Mouse (Mus musculus) CH12F3 (cell line): Measurements from ENCODE around the gene Rgs17.
"Not testable (repeated sequence)": the region's sequence is repeated elsewhere in the genome, so short reads cannot be mapped to it uniquely, and the experiment has no call there.

Experiments
- in situ Hi-C: fragments of 300-500 bp; cut with MboI; formaldehyde crosslinking; loops from 2 replicates; pipeline ENCODE4 v1.14.3; 2020; ENCODE audit warnings: low sequenced_read_pairs

Gene Rgs17

GRCm38 (mm10) chr10:5922294-5922828 lies at the start of gene Rgs17:
Gene Rgs17, minus strand, starts transcription at chr10:5922400.
- in situ Hi-C loops = no loop called here

DNA sequence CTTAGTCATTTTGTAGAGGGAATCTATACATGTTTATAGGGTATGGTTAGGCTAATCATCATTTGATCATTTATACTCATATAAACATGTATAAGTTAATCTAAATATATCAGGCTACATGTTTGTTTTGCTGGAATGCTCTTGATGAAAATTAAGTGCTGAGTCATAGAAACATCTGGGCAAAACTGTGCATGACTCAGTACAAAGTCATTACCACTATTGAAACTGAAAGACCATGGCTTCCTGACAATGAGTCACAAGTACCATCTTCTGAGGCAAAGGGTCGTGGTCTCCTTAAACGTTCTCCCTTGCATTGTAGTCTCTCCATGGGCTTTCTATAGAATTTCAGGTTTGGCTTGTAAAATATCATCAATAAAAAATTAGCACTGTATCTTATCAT lies 45.5 kb upstream of the Rgs17 start:
- in situ Hi-C loops = no loop called here

GRCm38 (mm10) chr10:5953787-5954186 lies 31.6 kb upstream of the Rgs17 start:
- in situ Hi-C loops = not testable (repeated sequence)

DNA sequence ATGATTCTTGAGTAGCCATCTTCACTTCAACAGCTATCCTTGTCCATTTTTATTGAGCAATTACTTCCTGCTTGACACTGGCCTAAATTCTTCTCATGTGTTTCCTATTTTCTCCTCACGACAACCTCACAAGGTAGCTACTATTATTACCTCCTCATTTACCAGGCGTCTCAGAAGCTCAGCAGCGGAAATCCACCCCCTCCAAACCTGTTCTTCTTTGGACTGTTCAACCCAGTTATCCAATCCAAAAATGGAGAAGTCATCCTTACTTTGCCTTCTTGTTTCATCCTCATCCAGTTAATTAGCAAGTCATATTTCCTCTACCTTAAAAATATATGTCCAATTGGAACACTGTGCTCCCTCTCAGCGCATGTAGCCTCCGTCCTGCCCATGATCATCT lies 2.1 kb upstream of the Rgs17 start:
- in situ Hi-C loops = no loop called here

DNA sequence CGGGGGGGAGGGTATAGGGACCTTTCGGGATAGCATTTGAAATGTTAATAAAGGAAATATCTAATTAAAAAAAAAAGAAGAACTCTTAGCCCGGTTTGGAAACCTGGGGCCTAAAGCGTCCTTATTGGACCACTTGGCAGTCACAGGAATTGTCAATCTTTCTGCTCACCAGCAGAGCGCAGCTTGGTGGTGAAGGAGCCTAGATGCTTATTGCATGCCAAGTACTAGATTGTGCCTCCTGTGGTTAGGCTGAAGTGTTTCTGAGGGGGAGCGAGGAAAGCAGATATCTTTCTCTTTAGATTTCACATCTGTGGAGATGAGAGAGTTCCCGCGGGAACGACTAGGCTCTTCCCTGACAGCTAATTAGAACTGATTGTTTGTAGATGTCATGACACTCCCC lies 896 bp upstream of the Rgs17 start:
- in situ Hi-C loops = no loop called here

DNA sequence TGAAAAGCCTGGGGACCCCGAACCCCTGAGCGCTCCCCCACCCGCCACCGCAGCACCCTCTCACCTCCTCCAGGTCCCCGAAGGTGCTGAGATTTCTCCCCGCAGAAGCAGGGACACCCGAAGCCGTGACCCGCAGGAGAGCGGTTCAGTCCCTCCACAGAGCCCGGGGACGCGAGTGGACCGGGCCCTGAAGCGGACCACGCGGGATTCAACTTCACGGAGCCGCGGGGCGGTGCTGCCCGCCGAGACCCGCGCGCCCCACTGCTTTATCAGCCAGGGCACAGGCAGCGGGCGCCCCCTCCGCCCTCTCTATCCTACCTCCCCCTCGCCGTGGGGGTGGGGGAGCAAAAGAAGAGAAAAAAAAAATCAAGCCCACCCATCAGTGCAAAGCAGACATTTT lies 429 bp downstream of the Rgs17 start:
- in situ Hi-C loops = no loop called here

DNA sequence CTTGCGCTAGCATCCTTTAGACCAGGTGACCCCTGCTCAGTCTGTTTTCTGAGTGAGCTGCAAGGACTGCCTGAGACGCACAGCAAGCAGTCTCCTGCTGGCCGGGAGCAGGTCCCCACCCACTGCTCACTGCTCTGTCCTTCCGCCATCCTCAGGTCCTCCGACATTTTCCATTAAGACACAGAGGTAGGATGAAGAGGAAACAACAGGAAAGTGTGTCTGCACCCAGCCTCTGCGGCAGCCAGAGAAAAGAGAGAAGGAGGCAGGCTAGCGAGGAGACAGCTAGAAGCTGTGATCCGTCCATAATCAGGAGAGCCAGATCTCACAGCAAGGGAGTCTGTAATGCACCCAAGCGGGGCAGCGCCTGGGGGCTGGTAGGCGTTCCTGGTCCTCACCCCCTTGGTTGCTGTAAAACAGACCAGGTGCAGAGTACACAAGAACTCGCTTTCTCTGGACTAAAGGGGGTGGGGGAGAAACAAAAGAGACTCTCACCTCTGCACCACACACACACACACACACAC lies 1.1 kb downstream of the Rgs17 start:
- in situ Hi-C loops = no loop called here

DNA sequence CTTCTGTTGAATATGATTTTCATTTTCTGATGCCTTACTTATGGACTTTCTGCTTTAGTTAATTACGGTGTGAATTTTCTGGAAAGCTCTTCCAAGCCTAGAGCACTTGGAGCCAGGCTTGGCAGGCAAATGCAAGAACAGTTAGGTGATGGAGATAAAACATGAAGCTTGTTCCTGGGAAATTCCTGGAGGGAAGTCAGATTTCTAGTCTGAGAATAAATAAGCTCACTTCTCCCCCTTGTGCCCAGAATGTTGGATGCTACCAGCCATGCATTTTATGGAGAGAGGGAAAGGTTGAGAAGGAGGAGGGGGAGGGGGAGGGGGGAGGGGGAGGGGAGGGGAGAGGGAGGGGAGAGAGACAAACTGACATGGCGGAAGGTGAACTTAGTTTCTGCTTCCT lies 17.8 kb downstream of the Rgs17 start:
- in situ Hi-C loops = no loop called here

GRCm38 (mm10) chr10:5901777-5902176 lies 20.4 kb downstream of the Rgs17 start:
- in situ Hi-C loops = no loop called here

DNA sequence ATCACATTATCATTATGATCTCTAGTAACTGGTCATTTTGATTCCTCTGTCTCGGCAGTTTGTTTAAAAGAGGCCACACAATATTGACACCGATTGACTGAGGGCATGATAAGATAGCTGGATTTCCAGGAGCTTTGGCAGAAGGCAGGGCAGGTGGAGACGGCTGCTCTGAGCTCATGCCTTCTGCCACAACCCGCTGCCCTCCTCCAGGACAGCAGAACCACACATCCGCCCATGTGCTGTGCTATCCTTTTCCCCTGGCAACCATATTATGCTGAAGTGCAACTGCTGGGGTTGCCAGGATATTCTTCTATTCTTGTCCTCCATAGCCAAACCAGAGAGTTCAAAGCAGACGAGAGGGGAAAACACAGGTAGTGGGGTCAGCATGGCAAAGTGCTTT lies 21.5 kb downstream of the Rgs17 start:
- in situ Hi-C loops = no loop called here

DNA sequence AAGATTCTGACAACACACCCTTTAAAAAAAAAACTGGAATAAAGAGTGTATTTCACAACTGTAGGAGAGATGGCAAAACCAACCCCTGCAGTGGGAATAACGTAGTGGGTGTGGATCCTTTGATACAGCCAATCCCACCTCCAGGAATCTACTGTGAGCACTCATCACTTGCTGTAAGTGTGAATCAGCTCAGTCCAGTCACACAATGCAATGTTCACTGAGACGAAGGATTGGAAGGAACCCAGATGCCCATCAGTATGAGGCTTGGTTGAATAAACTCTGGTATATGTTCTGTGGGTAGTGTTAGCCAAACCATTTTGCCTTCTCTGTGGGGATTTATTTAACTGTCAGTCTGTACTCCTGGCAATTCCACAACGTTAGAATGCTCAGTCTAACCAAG lies 45.1 kb downstream of the Rgs17 start:
- in situ Hi-C loops = no loop called here

GRCm38 (mm10) chr10:5871081-5871480 lies 51.1 kb downstream of the Rgs17 start:
- in situ Hi-C loops = no loop called here

DNA sequence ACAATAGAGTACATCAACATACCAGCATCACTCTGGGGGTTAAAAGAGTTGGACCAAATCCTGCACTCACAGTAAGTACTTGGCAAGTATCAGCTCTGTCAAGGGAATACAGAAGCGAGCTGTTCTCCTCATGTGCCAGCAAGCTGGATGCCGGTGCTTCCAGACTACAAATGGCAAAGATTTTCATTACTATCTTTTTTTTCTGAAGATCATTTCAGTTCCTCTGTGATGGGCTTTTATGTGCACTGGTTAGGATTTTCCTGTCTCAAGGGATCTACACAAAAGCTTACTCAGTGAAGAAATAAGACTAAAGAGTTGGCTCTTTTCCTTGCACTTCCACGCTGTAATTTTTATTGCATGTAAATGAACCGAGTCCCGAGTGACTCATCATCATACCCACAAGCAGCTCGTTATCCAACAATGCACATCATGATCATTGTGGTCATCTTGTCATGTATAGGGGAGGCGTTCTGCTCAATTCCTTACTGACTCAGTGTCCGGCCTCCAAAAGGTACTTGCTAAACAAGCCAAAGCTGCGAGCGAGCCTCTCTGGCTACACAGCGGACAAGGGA lies 54.1 kb downstream of the Rgs17 start:
- in situ Hi-C loops = no loop called here

DNA sequence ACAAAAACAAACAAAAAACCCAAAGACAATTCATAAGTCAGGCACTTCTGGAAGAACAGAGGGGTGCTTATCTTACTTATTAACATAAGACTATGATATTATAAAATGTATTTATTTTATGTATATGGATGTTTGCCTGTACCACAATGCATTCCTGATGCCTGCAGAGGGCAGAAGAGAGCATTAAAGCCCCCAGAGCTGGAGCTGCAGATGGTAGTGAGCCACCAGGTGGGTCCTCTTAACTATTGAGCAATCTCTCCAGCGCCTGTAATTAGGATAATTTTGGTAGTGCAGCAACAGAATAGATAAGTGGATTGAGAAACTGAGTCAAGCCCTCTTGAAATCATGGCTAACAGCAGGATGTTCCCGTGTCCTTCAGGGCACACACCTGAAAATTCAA lies 56.2 kb downstream of the Rgs17 start:
- in situ Hi-C loops = no loop called here

GRCm38 (mm10) chr10:5862669-5863068 lies 59.5 kb downstream of the Rgs17 start:
- in situ Hi-C loops = no loop called here

- in situ Hi-C loops = no loop called here
These were observed 61.4 kb downstream of the Rgs17 start for GRCm38 (mm10) chr10:5860849-5861248.

DNA sequence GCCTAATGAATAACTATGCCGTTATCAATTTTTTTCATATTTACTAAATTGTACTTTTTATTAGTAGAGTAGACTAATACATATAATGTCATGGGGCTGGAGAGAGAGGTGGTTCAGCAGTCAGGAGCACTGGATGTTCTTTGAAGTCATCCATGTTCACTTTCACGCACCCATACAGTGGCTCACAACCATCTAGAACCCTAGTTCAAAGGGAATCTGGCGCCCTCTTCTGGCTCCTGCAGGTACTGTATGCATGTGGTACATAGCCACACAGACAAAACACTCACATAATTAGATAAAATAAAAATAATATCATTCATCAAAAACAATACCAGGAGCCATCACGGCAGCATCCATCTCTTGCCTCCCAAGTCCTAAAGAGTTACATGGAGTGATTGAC lies 62.5 kb downstream of the Rgs17 start:
- in situ Hi-C loops = no loop called here

DNA sequence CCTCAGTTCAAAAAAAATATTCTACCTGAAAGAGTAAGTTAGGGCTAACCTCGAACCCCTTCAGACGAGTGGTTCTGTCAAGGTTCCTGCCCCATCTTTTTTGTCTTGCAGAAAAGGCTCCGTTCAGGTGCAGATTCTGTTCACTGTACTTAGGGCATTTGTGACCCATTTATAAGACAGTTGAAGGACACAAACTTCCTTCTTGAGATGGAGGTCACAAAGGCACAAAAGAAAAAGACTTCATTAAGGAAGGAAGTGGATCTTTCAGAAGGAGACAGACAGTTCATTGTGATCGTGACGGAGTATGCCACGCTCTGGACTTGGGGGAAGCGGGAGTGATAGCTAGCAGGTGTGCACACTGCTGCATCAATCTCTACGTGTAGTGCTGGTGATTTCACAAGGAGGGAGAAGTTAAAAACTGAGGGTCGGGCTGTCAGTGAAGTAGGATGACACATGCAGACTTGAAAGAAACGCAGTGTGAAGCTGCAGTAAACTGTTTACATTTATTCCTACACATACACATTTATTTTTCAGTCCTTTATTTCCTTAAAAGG lies 64.1 kb downstream of the Rgs17 start:
- in situ Hi-C loops = no loop called here

DNA sequence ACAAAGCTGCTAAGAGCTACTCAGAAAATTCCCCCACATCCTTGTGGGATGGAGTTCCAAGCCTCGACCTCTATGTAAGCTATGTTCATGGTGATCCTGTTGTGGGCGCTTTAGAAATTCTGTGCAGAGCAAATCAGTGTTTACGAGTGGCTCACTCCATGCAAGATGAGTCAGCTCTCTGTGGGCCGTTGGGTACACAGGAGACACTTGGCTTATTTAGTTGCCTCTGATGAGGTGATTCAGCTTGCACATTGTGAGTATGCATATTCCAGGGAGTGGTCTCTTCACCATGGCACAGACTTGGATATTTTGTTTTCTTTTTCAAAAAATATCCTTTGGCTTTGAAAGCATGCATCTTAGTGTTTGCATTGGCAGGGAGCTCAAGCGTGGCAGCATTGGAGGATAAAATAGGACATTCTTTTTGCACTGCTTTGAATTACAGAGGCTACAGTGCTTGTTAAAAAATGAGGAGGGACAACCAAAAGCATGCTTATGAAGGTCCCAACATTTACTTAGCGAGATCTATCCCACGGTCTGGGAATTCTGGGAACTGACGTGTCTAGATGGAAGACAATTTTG lies 68.8 kb downstream of the Rgs17 start:
- in situ Hi-C loops = no loop called here

GRCm38 (mm10) chr10:5846939-5847338 lies 75.3 kb downstream of the Rgs17 start:
- in situ Hi-C loops = no loop called here

DNA sequence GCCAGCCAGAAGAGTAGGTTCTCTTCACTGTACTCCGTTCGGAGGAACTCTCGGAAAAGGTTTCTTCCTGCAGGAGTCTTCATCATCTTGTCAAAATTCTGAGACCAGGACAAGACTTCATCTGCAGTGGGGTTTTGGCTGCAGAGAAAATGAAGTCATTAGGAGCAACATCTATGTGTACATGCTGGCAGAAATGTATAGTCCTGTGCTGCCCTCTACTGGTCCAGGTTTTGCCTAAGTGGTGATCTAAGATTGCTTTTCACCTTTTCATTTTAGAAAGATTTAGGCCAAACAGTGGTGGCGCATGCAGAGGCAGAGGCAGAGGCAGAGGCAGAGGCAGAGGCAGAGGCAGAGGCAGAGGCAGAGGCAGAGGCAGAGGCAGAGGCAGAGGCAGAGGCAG lies 80.8 kb downstream of the Rgs17 start:
- in situ Hi-C loops = no loop called here

GRCm38 (mm10) chr10:5826336-5827025 lies 95.7 kb downstream of the Rgs17 start:
- in situ Hi-C loops = no loop called here
